Mouse (Mus musculus) adrenal gland, postnatal 10 days (tissue): ENCODE data around the gene Olfr1417. TPM values are rescaled to one million over a fixed set of nuclear protein-coding genes. Genes with fewer than 3 reads are reported as not detected.

ENCODE experiments used
- DNase-seq: peaks from one replicate; pipeline ENCODE4 v3.0.0; 2021; ENCODE audit warnings: mixed read lengths
- total RNA-seq, 2 experiments: library from RNA; stranded (reverse); gene quantifications; 2 replicates each; pipeline ENCODE4 v1.2.3; 2021

The Olfr1417 gene
- total RNA-seq, 2 experiments from 2014 or later = not detected

GRCm38 (mm10) chr19:11810003-11810758 lies 28.8 kb downstream of the Olfr1417 start:
- no peak for DNase-seq

GRCm38 (mm10) chr19:11808452-11808851 lies 30.6 kb downstream of the Olfr1417 start:
- DNase-seq = no peak

- DNase-seq = no peak
These were observed 31.2 kb downstream of the Olfr1417 start for GRCm38 (mm10) chr19:11807822-11808221.

- DNase-seq = no peak
These were observed 31.8 kb downstream of the Olfr1417 start for GRCm38 (mm10) chr19:11807251-11807650.

- DNase-seq = no peak
These were observed 34.6 kb downstream of the Olfr1417 start for GRCm38 (mm10) chr19:11804423-11804822.

- no peak for DNase-seq
These were observed 38.3 kb downstream of the Olfr1417 start for GRCm38 (mm10) chr19:11800531-11801315.

- DNase-seq = no peak
These were observed 44.6 kb downstream of the Olfr1417 start for GRCm38 (mm10) chr19:11794447-11794846.

- DNase-seq = no peak
These were observed 45.2 kb downstream of the Olfr1417 start for GRCm38 (mm10) chr19:11793741-11794359.

- DNase-seq = no peak
These were observed 47.2 kb downstream of the Olfr1417 start for GRCm38 (mm10) chr19:11791825-11792224.

- no peak for DNase-seq
These were observed 50.1 kb downstream of the Olfr1417 start for GRCm38 (mm10) chr19:11788876-11789275.

- no peak for DNase-seq
These were observed 51.2 kb downstream of the Olfr1417 start for GRCm38 (mm10) chr19:11787826-11788225.

GRCm38 (mm10) chr19:11785409-11786154 lies 53.4 kb downstream of the Olfr1417 start:
- no peak for DNase-seq

GRCm38 (mm10) chr19:11777191-11777865 lies 61.7 kb downstream of the Olfr1417 start:
- peak; percentile 82 for DNase-seq

Other genes with a start within 250 kb of the Olfr1417 start
- gene Ms4a6d, start 234.4 kb downstream of the Olfr1417 start, total RNA-seq = 1 to 10 TPM; 2.7 to 3.8 TPM
- gene Ms4a2, start 215.5 kb downstream of the Olfr1417 start, total RNA-seq = under 1 TPM; 0.12 to 0.24 TPM
- gene Ms4a3, start 198.4 kb downstream of the Olfr1417 start, total RNA-seq = under 1 TPM in 1 of 2 experiments, not detected in 1; 0.63 TPM
- gene Oosp2, start 178.7 kb downstream of the Olfr1417 start, total RNA-seq = not detected
- gene Oosp1, start 148.1 kb downstream of the Olfr1417 start, total RNA-seq = 1 to 10 TPM in 1 of 2 experiments, not detected in 1; 1.2 TPM
- gene Oosp3, start 142.2 kb downstream of the Olfr1417 start, total RNA-seq = not detected
- gene Gif, start 91.7 kb downstream of the Olfr1417 start, total RNA-seq = not detected
- gene Mrpl16, start 68.8 kb downstream of the Olfr1417 start, total RNA-seq = 10 to 100 TPM; 71.8 to 74.5 TPM
- gene Stx3, start 19.8 kb downstream of the Olfr1417 start, total RNA-seq = 1 to 10 TPM; 5.8 to 7.3 TPM
- gene Olfr1418, start 21.8 kb upstream of the Olfr1417 start, total RNA-seq = not detected
- not detected for gene Olfr1419, start 35.9 kb upstream of the Olfr1417 start, total RNA-seq
- not detected for gene Olfr1420, start 47.3 kb upstream of the Olfr1417 start, total RNA-seq
- gene Patl1, start 73.2 kb upstream of the Olfr1417 start, total RNA-seq = 10 to 100 TPM; 30.5 to 34.7 TPM
- 10 to 100 TPM; 60.8 to 65.6 TPM for gene Osbp, start 126.7 kb upstream of the Olfr1417 start, total RNA-seq
- not detected for gene Olfr1423, start 202.1 kb upstream of the Olfr1417 start, total RNA-seq
- gene Olfr1424, start 223.5 kb upstream of the Olfr1417 start, total RNA-seq = not detected
- gene Olfr1425, start 238.5 kb upstream of the Olfr1417 start, total RNA-seq = not detected